Mouse (Mus musculus) right cerebral cortex, adult 18-20 months (tissue): ENCODE results near the gene Slc3a2.
"Not testable (repeated sequence)": the region's sequence is repeated elsewhere in the genome, so short reads cannot be mapped to it uniquely, and the experiment has no call there.

ENCODE experiments used
- DNase-seq: peaks from one replicate; pipeline ENCODE4 v3.0.0; 2022; ENCODE audit warnings: mixed read lengths

Slc3a2 gene

DNA sequence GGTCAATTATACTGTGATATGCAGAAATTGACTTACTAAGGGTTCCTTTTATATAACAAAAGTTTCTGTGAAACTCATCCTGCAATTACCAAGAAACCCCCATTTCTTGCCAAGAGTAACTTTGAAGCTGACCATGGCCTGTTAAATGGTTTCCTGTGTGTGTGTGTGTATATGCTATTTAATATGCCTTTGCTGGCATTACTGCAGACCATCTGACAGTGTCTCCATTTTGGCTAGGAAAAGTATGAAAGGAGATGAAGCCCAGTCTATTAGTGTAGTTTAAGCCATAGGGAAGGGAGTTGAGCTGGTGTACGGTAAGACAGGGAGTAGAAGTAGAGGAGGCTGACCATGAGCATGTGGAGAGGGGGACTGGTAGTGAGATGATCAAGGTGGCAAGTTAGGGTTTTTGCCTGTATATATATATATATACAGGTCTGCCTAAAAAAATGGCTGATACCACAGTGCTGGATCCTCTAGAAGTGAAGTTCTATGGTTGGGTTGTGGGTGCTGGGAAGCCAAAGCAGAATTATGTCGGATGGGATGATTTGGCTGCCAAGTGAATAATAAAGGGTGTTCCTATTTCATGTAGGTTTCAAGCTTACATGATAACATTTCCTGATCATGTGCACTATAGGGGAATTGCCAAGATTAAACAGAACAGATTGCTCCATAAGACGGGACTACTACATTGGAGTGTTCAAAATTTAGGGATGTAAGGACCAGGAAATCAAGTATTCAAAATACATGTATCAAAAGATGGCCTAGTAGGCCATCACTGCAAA lies 3.6 kb upstream of the Slc3a2 start:
- DNase-seq, result no peak

DNA sequence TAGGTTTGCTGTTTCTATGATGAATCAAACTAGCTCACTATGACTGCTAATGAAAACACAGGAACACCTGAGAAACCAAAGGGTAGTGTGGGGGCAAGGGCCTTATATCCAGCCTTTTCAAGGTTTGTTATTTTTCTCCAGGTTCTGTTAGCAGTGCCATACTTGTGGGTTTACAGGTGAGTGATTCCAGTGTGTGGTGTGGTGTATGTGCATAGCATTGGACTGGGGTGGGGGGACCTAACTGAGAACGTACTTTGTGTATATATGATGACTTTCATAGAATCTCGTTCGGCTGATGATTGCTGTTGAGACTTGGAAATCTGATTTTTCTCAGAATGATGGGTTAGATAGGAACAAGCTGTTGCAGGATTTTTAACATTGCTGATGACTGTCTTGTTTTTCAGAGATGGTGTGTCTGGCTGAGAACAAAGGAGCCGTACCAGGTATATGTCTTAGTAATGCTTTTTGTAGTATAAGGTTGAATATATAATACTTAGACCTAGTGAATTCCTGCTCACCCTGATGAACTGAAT lies 2.0 kb upstream of the Slc3a2 start:
- DNase-seq, result no peak

DNA sequence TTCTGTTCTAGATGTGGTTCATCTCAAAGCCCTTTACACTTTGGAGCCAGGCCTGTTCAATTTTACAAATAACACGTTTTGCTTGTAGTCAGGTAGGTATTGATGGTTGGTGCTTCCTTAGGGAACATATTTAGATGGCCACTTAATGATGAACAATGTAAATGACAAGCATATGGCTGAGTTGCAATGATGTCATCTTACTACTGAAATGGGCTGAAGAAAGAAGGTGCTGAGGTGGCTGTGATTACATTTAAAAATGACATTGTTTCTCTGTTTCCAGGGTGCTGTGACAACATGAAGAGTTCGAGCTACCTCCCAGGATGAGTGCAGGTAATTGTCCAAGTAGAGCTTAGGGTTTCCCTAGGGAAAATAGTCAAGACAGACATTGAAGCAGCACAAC lies 1.2 kb upstream of the Slc3a2 start:
- DNase-seq, result no peak

GRCm38 (mm10) chr19:8723574-8724346 lies 591 bp upstream of the Slc3a2 start:
- no peak for DNase-seq

GRCm38 (mm10) chr19:8722559-8722906 lies 636 bp downstream of the Slc3a2 start:
- no peak for DNase-seq

DNA sequence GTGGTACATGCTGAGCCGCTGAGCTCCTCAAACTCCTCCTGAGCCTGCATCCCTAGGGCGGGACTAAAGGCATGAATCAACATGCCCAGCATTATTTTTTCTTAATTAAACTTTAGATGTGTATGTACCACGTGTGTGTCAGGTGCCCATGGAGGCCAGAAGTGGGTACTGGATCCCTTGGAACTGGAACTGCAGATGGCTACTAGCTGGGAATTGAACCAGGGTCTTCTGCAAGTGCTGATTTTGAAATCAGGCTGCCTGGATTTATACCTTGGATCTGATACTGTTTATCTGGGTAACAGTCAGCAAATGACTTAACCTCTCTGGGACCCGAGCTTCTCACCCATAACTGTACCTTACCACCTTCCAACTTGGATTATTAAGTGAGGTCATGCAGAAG lies 1.1 kb downstream of the Slc3a2 start:
- DNase-seq, result no peak

- DNase-seq, result no peak
These were observed 1.8 kb downstream of the Slc3a2 start for GRCm38 (mm10) chr19:8721378-8721777.

GRCm38 (mm10) chr19:8719037-8719436 lies 4.1 kb downstream of the Slc3a2 start:
- not testable (repeated sequence) for DNase-seq

DNA sequence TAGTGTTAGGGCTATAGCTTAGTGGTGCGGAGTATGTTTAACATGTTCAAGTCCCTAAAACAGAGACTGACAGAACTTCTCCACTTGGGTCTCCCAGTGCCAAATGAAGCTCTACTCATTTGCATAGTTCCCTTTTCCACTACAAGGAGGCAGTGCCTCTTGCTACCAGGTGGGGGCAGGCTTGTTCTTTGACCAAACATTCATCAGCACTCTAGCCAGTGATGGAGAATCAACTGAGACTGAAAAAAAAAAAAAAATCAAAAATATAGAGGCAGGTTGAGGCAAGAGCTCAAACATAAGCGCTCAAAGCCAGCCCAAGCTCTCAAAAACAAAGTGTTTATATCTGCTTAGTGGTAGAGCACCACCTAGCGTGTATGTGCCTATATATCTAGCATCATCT lies 4.8 kb downstream of the Slc3a2 start:
- DNase-seq, result no peak

- no peak for DNase-seq
These were observed 6.2 kb downstream of the Slc3a2 start for GRCm38 (mm10) chr19:8716767-8717475.

GRCm38 (mm10) chr19:8715868-8716766 lies 7.1 kb downstream of the Slc3a2 start:
- no peak for DNase-seq

- no peak for DNase-seq
These were observed 8.3 kb downstream of the Slc3a2 start for GRCm38 (mm10) chr19:8714653-8715481.

DNA sequence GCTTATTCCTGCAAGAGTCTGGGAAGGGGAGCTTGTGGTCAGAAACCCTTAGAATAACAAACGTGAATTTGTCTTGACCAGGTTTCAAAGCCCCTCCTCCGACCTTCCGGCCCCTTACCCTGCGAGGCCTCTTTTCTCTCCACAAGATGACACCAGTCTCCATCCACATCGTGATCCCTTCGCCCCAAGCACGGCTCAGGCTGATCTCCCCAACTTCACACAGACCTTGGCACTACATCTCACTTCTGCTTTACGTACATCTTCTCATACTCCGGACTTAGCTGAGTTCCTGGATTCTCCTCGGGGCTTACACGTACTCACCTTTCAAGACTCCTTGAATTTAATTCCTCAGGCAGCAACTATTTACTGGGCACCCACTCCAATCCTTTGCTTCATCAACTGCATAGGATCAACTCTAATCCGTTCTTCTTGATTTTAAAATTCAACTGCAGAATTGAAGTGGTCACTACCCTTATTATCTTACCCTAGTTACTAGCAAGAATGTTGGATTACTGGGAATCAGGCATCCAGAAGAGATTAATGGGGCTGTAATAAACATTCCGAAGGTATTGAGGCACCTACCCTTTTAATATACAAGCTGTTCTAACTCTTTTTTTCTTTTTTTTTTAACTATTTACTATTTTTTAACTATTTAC lies 9.0 kb downstream of the Slc3a2 start:
- DNase-seq, result no peak

DNA sequence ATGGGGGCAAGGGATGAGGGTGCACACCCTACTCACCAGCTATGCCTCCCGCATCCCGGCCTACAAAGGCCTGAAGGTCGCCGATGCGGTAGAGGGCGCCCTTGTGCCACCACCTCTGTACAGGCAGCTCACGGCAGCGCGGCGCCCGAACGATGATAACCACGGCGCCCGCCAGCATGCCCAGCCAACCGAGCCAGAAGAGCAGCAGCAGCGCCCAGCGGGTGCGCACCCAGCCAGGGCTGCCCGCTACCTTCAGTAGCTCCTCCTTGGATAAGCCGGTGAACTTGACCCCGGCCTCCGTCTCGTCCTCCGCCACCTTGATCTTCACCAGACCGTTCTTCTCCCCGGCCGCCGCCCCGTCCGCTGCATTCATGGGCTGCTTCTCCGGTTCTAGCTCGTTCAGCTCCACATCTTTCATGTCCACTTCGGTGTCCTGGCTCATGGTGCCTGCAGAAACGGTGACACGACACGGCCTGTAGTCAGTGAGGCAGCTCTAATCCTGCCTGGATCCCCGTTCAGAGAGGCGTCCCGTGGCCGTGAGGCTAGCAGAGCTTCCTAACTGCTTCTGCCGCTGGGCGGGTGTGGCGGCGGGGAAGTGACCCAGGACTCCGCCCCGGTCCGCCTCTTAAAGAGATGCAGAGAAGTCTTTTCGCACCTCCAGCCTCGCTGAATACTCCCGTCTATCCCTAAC lies 9.7 kb downstream of the Slc3a2 start:
- DNase-seq, result peak; percentile 94

DNA sequence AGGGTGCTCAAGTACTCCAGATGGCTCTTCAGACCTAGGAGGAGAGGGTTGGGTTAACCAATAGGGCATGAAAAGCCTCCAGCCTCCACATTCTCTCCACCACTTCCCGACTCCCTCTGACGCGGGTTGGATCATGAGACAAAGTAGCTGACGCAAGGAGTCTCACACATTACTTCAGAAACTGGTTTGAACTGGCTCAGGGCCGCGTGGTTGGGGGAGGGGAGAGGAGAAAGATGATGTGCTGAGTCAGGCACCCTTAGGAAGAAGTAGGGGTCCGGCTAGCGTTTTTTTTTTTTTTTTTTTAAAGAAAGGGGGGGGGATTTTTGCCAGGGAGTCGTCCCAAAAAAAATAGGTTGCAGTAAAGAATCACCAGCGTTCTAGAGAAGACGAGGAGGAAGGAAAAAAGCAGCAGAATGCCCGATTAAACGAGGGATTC lies 10.3 kb downstream of the Slc3a2 start:
- DNase-seq, result peak; percentile 71

GRCm38 (mm10) chr19:8711949-8712869 lies 11.0 kb downstream of the Slc3a2 start:
- DNase-seq, result no peak

- no peak for DNase-seq
These were observed 11.7 kb downstream of the Slc3a2 start for GRCm38 (mm10) chr19:8711506-8711905.

DNA sequence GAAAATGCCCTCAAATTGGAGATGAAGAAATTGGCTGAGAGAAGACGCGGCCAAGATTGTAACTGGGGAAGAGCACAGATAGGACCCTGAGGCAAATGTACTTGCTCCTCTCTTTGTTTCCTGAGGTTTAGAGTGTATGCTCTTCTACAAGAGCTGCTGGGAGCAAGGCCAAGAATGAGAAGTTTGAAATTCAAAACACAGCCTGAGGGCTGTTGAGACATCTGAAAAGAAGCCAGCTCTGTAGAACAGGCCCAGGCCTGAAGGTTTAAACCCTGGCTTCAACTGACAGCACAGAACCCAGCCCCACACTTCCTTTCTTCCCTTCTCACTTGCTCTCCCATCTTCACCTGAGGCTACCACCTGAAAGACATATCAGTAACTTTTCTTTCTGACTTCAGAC lies 13.1 kb downstream of the Slc3a2 start:
- DNase-seq, result no peak

- DNase-seq, result no peak
These were observed 14.2 kb downstream of the Slc3a2 start for GRCm38 (mm10) chr19:8708954-8709353.
